Mouse (Mus musculus): ENCODE measurements around the gene Chst15.

DNA sequence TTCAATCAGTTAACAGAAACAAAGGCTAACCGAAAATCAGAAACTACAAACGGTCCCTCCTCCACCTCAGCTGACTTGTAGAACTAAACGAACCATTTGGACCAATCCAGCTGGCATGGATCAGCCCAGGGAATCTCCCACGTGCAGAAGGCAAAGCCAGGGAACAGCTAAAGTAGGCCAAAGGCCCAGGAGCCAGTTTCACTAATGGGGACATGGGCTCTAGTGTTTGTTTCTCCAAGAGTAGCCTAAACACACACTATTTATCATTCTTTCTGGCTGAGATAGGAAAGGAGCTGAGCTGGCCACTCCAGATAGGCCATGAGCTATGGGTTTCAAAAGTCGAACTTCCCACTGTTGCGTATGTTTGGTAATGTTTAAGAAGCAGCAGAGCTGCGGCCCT is 58.2 kb downstream of the Chst15 start:
- TF ChIP-seq CTCF (IDR thresholded peaks at IDR 0.05; ENCODE audit: extremely low read depth, insufficient read length, insufficient replicate concordance, low read depth, low read length), result no peak
- TF ChIP-seq POLR2A (IDR thresholded peaks at IDR 0.05; ENCODE audit: low read depth, low read length), result no peak

All from small intestine, adult 2 months (tissue).